Mouse (Mus musculus) brain, embryonic 14.5 days (tissue): ENCODE measurements around the gene Prrt1. TPM values are rescaled to one million over a fixed set of nuclear protein-coding genes. Genes with fewer than 3 reads are reported as not detected.
A peak's percentile ranks its signal among the peaks of the same experiment; 100 is the strongest.

Source experiments
- DNase-seq: peaks from one replicate; pipeline ENCODE4 v3.0.0-alpha.2; 2011; ENCODE audit warnings: low read depth
- CTCF ChIP-seq: fragments of 200-500 bp; IDR thresholded peaks from 2 replicates; pipeline ENCODE4 v1.5.1; 2012; ENCODE audit warnings: inconsistent platforms, mild to moderate bottlenecking, moderate library complexity, borderline replicate concordance; ENCODE audit not compliant: insufficient read depth, insufficient read length; ENCODE audit errors: extremely low read depth
- POLR2A ChIP-seq: fragments of 200-500 bp; IDR thresholded peaks from 2 replicates; pipeline ENCODE4 v1.6.1; 2012; ENCODE audit warnings: mild to moderate bottlenecking, inconsistent platforms, borderline replicate concordance; ENCODE audit not compliant: poor library complexity, insufficient read depth, insufficient read length, severe bottlenecking; ENCODE audit errors: extremely low read depth
- polyA plus RNA-seq: library from polyadenylated mRNA; depleted of rRNA; stranded (reverse); fragments of >200 nt; gene quantifications from 2 replicates; pipeline ENCODE4 v1.2.3, GENCODE M21; 2012

Prrt1 gene
- polyA plus RNA-seq, 1 experiment, result 63.8 TPM

DNA sequence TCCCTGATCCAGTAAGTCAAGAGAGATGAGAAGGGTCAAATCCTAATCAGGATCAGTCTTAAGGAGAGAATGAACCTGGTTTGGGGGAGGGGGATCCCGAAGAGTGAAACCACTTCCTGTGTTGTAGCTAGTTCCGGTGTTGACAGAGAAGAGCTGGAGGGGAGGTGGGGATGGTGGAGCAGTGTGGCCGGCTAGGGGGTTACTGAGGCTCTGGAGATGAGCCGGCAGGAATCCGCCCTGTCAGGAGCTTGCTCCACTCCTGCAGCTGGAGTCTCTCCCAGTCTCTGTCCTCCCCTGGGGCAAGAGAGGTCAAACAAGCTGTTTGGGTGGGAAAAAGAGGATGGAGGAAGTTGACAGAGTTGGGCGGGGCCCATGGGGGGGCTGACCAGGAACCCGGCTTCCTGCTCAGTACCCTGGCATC is 39.6 kb upstream of the Prrt1 start, which contains the start of gene Gpsm3:
Gpsm3 (plus strand) TSS at position 126 of the 421 bp plus-strand sequence.
- TF ChIP-seq CTCF (no peak), POLR2A (no peak)
- DNase-seq, result no peak

- no peak for DNase-seq
- no peak for TF ChIP-seq POLR2A
- TF ChIP-seq CTCF, result no peak
These were observed 39.0 kb upstream of the Prrt1 start for GRCm38 (mm10) chr17:34590154-34590987.

DNA sequence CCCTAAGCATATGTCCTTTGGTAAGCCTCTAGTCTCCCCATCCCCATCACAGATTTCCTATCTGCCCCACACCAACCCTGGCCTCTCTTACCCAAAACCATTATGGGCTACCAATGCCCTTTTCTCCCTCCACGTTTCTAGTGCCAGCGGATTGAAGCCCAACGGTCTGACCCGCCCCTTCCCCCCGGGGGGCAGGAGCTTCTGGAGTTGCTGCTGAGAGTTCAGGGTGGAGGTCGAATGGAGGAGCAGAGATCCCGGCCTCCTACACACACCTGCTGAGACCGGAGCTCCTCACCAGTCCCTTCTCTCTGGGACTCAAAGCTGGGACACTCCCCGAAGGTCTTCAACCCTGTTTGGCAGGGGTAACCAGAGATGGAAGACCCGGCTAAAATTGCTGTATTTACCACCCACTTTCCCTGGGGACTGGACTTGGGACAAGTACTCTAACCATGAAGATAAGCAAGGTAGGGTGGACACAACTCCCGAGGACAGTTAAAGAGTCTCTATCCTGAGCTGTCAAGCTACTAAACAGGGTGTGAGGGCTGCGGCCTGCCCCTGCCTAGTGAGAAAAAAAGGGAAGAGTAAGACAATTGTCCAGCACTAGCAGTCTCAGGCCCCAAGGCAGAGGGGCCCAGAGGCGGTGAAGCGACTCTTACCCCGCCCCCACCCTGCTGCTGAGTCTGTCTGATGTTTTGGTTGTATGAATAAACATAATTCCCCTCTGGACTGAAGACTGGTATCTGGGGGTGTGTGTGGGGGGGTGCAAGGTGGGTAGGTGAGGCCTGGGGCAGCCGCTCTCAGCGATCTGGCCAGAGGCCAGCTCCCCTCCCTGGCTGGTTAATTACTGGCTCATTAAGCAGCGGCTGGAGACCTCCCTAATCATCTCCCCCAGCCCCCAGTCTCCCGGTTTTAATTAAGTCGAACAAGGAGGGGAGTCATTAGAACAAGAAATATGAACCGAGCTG is 38.0 kb upstream of the Prrt1 start, which contains the start of gene Pbx2:
Pbx2 (plus strand) TSS at position 238 of the 965 bp plus-strand sequence.
- TF ChIP-seq CTCF (no peak), POLR2A (no peak)
- DNase-seq, result peak; percentile 88

DNA sequence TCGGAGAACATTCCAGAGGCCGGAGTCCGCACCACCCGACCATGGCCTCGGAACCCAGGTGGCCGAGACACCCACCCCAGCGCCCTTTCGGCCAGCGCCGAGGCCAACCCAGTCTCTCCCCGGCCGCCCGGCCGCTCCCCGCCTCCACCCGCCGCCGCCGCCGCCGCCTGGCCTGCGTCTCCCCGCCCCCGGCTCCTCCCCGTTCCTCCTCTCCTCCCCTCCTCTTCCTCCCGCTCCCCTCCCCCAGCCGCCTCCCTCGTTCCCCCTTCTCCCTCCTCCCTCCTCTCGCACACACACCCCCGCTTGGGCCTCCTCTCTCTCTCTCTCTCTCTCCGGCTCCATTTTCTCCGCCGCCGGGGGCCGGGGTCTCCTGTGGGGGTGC is 37.3 kb upstream of the Prrt1 start:
- peak; percentile 97 for DNase-seq
- TF ChIP-seq POLR2A (peak; percentile 90), CTCF (no peak)

DNA sequence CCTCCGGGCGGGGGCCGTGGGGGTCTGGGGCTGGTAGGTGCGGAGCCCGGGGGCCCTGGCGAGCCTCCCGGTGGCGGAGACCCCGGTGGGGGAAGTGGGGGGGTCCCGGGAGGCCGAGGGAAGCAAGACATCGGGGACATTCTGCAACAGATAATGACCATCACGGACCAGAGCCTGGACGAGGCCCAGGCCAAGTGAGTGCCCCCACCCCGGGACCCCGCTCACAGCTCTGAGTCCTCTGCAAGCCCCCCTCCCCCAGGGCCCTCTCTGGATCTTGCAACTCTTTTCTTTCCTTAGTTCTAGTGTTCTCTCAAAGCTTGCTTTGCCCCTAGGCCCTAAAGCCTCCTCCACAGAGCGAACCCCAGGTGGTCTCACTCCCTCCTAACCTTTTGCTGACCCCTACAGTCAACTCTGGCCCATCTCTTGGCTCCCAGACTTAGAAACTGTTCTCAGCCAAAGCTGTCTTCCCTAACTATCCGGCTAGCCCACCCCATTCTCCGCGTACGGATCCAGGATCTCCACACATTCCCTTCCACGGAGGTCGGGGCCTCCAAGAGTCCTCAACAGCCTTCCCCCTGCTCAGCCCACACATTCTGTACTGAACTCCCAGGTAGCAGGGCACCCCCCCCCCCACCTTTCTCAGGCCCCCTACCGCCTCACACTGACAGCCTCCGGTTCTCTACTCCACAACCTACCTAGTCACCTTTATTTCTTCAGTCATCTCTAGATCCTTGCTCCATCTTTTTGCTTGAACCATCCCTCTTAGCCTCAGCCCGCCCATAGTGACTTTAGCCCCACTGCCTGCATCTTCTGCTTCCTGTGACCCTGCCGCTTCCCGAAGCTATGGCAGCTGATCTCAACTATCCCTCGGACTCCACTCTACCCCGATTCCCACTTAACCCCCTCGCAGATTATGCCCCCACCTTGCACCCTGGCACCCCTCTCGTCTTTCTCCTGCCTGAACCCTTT is 36.5 kb upstream of the Prrt1 start:
- TF ChIP-seq POLR2A (no peak), CTCF (no peak)

GRCm38 (mm10) chr17:34593752-34594525 is 35.4 kb upstream of the Prrt1 start:
- TF ChIP-seq CTCF (no peak), POLR2A (no peak)
- peak; percentile 33 for DNase-seq

More for the DNA sequence above, 36.5 kb upstream of the Prrt1 start:
- DNase-seq, result peak; percentile 62

- TF ChIP-seq CTCF, result no peak
- TF ChIP-seq POLR2A, result no peak
These were observed 33.2 kb upstream of the Prrt1 start for GRCm38 (mm10) chr17:34596098-34596497.

DNA sequence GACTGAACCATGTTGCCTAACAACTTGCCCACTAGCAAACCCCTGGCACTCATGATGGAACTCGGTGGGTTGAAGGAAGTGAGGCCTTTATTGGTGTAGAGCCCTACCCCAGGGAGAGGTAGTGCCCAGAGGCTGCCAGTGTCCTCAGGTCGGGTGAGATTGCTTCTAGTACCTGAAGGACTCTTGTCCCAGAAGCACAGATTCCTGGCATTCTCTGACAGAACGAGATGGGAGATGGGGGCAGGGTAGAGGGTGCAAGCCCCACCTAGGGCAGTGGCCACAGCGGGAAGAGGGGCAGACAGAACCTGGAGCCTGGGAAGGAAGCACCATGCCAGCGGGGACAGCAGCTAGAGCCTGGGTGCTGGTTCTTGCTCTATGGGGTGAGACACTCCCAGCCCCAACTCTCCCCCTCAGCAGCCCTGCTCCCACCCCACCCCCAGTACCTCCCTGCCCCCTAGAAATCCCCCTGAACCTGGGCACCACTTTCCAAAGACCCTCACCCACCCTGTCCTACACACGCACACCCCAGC is 31.7 kb upstream of the Prrt1 start, which contains the start of gene Ager:
Ager (plus strand) TSS at position 297 of the 530 bp plus-strand sequence.
- no peak for TF ChIP-seq CTCF
- DNase-seq, result no peak

More at GRCm38 (mm10) chr17:34596098-34596497, 33.2 kb upstream of the Prrt1 start:
- no peak for DNase-seq

- no peak for DNase-seq
- TF ChIP-seq CTCF, result no peak
- TF ChIP-seq POLR2A, result no peak
These were observed 29.4 kb upstream of the Prrt1 start for GRCm38 (mm10) chr17:34599891-34600290.

DNA sequence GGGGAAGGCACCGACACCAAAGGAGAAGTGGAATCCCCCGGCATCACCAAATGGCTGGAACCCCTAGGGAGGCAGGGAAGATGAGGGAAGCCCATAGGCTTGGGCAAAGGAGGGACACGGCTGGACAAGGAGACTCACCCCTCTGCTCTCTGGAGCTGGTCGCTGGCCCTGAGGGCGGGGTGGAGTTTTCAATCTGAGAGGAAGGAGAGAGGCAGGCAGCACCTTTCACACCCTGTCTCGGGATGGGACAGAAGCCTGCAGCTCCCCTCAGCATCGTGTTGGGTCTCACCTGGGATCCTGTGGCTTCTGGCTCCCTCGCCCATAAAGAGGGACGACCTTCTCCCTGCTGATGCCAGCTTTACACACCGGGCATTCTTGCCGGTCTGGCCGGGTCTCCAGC is 27.5 kb upstream of the Prrt1 start:
- TF ChIP-seq POLR2A (no peak), CTCF (no peak)
- DNase-seq, result no peak
